Mouse (Mus musculus) CD4-positive helper T cell, adult 2 months (primary cell): ENCODE measurements around the gene Gatc.
"Not testable (repeated sequence)": the region's sequence is repeated elsewhere in the genome, so short reads cannot be mapped to it uniquely, and the experiment has no call there.

Experiments used
- DNase-seq: peaks from one replicate; pipeline ENCODE4 v3.0.0-alpha.2; 2012; ENCODE audit warnings: low read depth, missing footprints, low spot score

Gatc gene

DNA sequence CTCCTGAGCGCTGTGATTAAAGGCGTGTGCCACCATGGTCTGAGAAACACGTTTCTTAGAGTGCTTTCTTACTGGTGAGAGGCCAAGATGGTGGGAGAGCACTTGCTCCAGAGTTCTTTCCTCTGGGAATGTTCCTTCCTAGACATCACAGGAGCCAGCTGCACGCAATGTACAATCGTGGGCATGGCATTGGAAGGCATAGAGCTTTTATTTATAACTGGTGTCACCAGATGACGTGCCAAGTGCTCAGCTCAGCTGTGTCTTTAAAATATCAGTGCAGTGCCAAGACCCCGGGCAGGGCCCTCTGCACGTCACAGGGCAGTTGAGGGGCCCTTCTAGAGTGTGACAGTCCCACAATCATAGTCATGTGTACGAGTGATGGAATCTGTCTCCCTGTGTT, 10.0 kb downstream of the Gatc start:
- DNase-seq: no peak

DNA sequence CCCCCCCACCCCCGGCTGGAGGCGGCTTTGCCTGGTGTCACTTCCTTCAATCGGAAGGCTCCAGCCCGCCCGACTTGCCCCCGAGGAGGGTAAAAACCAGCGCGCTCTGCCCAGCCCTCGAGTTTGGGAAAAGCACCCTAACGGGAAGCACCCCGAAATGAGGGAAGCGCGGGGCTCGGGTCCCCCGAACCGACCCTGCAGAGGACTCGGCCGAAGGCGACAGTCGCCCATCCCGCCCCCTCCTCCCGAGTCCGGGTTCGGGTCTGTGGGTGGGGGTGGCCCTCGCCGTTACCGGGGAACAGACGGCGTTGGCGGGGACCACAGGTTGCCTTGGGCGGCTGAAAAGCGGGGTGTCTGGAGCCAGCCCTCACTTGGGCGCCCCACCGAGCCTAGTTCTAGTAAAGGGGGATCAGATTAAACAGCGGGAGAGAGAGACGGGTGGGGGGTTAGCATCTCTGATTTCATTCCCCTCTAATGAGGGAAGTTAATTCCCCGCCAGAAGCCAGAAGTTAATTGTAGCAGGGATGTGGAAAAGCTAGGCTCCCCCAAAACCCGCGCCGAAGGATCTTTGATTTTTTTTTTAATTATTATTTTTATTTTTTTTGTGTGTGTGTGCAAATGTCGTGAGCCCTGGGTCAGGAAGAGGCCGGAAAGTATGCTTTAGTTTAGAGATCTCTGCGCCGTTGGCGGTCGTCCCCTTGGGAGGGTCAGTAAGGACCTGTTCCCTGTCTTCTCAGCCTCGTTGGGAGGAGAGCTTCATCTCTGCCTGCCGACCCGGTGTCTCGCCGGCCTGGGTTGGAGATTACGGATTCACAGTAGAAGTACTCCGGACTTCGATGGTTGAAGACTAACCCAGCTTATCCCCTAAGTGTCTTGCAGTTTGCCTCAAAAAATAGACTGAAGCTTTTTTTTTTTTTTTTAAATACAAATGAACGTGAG, 13.1 kb downstream of the Gatc start:
- DNase-seq: no peak

DNA sequence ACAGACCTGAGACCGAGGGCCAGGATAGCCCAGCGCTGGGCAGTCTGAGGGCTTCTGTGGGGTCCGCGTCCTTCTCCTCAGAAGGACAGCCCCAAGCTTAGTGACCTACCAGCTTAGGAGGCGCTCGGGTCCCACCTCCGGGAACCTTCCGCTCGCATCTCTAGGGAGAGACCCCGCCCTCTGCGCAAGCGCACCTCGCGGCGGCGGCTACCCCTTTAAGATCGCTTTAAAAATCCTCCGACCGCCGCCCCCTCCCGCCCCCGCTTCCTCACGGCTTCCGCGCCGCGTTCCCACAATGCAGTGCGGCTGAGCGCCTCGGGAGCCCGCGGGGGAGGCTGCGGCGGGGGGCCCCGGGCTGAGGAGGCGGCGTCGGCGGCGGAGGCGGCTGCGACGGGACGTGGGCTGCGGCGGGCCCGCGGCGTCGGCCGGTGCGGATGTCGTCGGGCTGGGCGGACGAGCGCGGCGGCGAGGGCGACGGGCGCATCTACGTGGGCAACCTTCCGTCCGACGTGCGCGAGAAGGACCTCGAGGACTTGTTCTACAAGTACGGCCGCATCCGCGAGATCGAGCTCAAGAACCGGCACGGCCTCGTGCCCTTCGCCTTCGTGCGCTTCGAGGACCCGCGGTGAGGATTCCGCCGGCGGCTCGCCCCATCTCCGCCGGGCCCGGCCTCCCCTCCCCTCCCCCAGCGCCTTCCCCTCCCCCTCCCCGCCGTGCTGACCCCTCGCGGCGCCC, 13.9 kb downstream of the Gatc start, which contains the start of gene Srsf9:
Gene Srsf9 (plus strand): TSS at position 303 of the 735 bp plus-strand sequence.
- DNase-seq: peak; percentile 95

DNA sequence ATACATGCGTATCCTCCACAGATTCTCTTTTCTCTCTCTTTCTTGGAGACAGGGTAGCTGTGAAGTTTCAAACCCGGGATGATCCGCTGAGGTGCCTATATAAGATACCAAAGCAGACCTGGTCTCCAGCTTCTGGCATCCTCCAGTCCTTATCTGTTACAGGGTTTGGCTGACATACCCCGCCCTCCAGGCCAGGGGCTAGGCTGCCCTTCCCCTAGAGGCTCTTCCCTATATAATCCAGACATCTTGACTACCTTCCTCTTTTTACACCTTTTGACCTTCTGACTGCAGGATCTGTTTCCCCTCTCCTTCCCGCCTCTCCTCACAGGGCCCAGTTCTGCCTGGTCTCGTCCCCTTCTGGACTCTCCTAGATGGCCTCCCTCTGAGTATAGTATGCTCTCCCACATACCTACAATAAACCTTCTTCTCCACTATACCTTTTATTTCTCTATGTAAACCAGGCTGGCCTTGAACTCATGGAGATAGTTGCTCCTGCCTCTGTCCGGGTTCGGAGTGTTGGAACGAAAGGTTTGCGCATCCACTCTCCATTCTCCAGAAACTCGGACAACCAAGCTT, 14.6 kb downstream of the Gatc start:
- no peak for DNase-seq

DNA sequence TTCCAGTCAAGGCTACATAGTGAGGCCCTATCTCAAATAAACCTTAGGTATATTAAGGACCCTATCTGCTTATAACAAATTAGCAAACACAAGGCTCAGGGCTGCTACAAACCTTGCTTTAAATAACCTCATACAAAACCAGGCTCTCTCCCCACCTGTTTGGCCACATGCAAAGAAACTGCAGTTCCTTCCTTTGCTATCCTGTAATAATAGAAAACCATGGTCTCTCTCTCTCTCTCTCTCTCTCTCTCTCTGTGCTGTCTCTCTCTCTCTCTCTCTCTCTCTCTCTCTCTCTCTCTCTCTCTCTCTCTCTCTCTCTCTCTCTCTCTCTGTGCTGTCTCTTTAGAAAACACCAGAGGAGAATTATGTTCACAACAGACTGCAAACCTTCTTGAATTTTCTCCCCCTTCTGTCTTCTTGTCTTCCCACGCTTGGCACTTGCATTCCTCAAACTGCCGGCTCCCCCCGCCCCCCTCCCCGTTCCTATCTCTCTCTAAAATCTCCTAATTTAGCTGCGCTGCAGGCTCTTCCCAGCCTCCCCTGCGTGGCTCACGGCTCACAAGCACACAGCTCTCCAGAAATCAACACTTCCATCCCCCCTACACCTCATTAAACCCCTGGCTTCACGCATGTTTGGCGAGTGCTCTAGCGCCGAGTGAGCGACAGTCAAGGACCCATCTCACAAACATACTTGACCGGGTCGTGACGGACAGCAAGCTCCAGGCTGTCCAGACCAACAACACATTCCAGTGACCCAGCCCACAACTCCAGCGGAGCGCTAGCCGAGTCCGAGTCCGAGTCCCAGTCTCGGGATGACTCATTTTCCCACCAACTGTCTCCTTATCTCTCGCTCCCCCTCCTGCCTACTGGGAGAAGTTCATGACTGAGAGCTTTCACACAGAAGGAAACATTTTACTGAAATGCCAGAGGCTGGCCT, 21.7 kb downstream of the Gatc start:
- DNase-seq: peak; percentile 47

DNA sequence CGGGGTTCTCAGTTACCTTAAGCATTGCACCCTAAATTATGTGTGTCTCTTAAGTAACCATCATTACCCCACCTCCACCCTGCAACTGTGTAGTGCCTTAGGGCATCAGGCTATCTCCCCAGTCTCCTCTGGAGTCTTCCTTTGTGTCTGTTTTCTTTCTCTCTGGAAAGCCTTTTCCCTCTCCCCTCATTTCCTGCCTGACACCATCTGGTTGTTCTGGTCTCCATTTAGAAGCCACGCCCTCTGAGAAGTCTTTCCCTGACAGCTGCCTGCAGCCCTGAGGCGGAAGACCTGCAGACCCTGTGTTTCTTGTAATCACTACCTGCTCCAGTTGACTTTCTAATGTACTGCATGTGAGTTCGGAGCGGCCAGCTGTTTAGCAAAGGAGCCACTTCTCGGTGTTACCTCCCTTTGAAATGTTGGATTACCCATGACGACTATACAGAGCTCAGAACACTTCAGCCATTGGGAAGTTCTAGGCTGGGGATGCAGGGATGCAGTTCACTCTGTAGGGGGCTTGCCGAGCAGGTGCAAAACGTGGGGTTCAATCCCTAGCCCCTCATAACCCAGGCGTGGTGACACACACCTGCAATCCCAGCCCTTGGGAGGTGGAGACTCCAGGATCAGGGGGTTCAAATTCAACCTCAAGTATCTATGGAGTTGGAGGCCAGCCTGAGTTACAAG, 23.2 kb downstream of the Gatc start:
- DNase-seq: no peak

DNA sequence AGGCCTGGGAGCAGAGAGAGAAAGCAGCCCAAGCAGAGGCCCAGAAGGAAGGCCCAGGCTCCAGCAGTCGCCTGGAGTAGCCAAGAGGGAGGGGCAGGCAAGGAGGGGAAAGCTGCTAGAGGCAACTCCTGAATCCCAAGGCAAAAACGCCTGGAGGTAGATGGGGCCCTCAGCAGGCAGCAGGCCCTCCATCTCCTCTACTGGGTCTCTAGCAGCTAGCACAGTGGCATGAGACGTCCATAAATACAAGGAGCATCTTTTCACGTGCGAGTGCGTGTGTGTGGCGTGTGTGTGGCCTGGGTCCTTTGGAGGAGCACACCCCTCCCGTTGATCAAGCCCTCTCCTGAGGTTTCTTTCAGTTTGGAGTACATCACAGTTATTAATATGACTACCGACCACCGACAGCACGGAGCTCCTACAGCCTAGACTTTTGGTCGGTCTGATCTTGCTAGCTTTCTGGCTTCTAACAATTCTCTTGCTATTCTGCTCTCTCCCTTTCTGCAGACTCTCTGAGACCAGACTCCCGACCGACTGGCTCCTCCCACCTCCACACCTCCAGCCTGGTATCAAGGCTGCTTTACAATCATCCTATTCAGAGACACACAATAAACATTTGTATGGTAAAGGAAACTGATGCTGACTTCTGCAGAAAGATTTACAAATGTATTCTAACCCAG, 23.9 kb downstream of the Gatc start:
- DNase-seq: no peak

DNA sequence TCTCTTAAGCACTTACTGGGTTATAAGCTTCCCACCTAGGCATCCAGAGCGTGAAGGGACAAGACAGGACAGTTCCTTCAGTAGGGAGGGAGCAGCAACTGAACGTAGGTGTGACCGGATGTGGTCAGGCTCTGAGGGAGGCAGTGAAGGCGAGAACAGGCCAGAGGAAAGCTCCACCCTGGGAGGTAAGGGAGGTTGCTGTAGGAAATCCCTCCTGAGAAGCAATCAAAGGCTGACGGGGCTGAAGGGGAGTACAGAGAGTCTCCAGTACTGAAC, 27.4 kb downstream of the Gatc start:
- peak; percentile 52 for DNase-seq

DNA sequence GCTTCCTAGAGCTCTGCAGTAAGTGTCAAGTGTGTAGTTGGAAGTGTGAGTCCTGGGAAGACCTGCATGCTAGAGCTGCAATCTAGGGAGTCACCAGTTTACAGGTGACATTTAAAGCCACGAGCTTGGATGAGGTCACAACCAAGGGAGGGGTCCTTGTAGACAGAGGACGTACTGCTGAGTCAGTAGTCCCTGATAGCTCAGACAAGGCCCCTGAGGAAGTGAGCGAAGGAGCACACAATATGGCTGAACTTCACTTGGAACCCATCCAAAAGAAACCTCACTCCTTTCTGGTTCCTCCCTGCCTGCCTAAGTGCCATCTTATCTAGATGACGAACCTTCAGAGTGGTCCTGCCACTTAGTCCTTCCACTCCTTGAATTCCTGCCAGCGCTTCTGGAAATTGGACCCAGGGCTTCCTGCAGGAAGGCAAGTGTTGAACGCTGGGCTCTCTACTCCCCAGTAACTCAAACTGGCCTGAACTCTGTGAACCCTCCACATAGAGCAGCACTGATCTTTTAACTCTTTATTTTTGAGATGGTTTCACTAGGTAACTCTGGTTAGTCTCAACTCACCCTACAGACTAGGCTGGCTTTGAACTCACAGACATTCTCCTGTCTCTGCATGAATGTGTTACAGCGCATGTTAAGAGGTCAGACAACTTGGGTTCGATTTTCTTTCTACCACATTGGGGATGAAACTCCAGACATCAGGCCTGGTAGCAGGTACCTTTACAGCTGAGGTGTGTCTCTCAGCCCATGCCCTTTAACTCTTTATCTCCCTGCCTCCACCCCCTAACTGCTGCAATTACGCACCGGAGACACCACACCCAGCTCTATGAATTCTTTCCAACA, 27.9 kb downstream of the Gatc start:
- DNase-seq: peak; percentile 37

DNA sequence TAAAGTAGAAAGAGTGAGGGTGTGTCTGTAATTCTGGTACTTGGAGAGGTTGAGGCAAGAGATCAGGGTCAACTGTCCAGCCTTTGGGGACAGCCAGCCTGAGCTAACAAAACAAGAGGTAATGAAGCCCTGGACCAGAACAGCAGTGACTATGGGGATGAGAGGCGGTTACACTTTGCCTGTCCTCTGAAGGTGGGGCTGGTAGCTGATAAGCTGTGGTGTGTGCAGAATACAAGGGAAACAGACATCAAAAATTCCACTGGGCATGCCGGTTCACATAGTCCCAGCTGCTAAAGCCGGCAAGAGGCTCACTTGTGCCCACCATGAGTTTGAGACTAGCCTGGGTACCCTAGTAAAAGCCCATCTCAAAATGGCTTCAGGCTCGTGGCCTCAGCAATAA, 28.6 kb downstream of the Gatc start:
- no peak for DNase-seq

DNA sequence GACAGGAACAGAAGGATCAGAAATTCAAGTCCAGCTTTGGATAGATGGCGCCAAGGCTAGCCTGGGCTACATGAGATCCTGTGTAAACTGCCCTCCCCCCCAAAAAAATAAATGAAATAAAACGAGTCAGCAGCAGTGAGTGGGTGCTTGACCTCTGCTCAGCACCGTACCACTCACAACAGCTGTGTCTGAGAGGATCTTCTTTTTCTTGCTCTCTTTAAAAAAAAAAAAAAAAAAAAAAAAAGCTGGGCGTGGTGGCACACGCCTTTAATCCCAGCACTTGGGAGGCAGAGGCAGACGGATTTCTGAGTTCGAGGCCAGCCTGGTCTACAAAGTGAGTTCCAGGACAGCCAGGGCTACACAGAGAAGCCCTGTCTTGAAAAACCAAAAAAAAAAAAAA, 38.8 kb downstream of the Gatc start:
- DNase-seq: not testable (repeated sequence)

DNA sequence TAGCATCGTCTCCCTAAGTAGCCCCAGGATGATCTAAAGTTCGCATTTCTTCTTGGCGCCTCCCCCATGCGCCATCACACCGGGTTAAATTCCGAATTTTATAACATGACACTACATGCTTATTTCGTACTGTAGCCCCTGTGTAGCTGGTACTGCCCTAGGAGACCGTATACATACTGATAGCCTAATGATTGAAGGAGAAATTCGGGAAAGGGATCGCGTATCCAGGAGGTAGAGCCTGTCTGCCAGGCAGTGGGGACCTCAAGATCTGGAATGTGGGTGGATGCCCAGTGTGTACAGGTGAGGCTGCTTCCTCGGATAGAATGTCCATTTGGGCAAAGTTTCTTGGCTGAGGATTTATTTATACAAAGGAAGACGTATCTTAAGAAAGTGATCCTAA, 39.4 kb downstream of the Gatc start:
- no peak for DNase-seq

DNA sequence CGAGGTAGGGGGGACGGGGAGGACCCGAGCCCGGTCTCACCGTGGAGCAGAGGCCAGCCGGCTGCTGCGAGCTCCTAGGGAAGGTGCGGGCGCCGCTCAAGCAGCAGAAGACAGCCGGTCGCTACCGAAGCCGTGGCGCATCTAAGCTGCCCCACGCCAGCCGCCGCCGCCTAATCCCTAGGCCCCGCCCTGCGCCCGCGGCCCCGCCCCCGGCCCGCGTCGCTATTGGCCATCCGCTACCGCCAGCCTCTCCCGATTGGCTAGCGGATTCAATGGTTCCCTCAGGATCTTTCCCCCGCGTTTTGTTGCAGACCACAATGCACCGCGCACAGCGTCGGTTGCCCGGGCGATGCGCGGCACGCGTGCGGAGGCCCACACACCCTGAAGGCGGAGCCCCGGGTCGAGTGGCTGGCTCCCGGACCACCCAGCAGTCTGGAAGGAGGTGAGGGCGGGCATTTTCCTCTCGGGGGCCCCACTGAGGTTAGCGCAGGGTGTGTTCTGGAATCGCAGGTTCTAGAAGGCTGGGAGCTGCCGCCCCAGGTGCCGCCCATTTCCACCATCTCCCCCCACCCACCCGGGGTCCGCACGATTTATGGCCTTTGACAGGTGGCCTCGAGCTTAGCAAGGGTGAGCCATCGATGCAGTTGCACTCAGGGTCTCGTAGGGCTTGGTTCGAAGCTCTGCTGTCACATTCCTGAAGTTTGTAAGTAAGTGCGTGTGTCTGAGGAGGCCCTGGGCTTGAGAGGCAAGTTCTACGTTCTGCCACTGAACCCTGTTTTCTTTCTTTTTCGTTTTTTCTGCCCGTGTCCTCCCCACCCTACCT, 40.0 kb downstream of the Gatc start, which contains the start of gene Dynll1:
Gene Dynll1 (minus strand): TSS at position 208 of the 823 bp plus-strand sequence.
- peak; percentile 98 for DNase-seq

DNA sequence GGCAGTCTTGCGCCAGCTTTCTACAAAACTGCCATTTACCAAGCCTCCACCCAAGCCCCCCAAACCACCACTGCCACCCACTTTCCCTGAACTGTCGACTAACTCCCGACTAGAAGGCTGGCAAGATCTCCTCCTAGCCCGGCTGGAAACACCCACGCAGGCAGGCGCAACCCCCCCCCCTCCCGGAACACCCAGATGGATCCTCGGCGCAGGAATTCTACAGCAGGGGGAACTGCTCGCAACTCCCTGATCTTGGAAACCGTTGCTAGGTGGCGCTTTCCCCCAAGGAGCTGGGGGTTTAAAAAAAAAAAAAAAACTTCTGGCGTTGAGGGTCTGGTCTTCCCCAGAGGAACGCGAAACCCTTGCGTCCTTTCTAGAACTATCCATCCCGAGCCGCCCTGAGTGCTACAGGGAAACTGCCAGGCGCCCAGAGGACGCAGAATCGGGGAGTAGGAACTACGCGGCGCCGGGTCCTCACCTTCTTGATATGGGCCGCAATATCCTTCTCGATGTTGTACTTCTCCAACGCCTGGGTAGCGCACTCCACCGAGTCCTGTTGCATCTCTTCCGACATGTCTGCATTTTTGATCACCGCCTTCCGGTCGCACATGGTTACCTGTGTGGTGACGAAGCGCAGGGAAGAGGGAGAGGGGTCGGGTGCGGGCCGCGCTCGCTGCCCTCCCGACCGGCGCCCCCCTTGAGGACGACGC, 40.8 kb downstream of the Gatc start:
- DNase-seq: no peak

DNA sequence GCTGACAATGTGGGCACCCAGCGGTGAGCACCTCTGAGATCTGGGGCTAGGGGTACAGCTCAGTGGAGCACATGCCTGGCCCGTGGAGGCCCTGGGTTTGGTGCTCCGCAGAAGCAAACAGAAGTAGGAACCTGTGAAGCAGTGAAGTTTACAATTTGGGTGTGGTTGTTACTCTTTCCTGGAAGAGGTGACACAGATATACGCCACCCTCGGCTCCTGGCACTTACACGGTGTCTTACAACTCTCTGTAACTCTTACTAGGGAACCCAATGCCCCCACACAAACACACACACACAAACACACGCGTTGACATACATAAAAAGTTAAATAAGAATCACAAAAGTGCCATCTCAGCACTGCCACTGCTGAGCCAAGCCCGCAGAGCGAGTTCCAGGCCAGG, 44.6 kb downstream of the Gatc start:
- no peak for DNase-seq

DNA sequence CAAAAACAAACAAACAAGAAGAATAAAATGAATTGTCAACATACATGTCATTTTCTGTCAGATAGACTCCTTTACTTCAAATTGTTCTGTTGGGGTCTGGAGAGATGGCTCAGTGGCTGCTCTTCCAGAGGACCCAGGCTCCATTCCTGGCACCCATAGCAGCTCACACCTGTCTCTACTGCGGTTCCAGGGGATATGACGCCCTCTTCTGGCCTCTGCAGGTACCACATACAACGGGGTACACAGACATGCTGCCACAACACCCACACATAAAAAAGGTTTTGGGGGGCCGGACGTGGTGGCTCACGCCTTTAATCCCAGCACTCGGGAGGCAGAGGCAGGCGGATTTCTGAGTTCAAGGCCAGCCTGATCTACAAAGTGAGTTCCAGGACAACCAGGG, 46.8 kb downstream of the Gatc start:
- no peak for DNase-seq

DNA sequence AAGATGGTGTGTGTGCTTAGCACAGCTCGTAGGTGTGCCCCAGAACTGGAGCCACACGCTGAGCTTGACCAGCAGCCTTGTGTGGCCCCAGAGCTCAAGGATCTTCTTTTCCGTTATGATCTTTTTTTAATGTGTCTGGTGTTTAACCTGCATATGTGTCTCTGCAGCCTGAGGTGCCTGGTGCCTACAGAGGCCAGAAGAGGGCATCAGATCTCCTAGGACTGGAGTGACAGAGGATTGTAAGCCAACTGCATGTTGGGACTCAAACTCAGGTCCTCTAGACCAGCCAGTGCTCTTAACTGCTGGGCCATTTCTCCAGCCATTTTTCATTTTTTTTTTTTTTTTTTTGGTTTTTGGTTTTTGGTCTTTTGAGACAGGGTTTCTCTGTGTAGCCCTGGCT, 56.2 kb downstream of the Gatc start:
- peak; percentile 31 for DNase-seq
